Mouse (Mus musculus): ENCODE results near the gene Olfr1030. TPM values are rescaled to one million over a fixed set of nuclear protein-coding genes. Genes with fewer than 3 reads are reported as not detected.
"Not testable (repeated sequence)": the region's sequence is repeated elsewhere in the genome, so short reads cannot be mapped to it uniquely, and the experiment has no call there.

Gene Olfr1030
- not detected in 3 replicates for total RNA-seq (2017)

GRCm38 (mm10) chr2:85978976-85979375 lies at the start of gene Olfr1030:
Gene Olfr1030 (plus strand): TSS chr2:85979276.
- no peak for ATAC-seq (replicated peaks; ENCODE audit: insufficient number of reproducible peaks, low FRiP score, low TSS enrichment, poor library complexity, severe bottlenecking)

- no peak for ATAC-seq (replicated peaks; ENCODE audit: insufficient number of reproducible peaks, low FRiP score, low TSS enrichment, poor library complexity, severe bottlenecking)
These were observed 28.9 kb upstream of the Olfr1030 start, which contains the start of gene Olfr1028 for GRCm38 (mm10) chr2:85950137-85950536. Gene Olfr1028 (plus strand): TSS chr2:85950437.

- no peak for ATAC-seq (replicated peaks; ENCODE audit: insufficient number of reproducible peaks, low FRiP score, low TSS enrichment, poor library complexity, severe bottlenecking)
These were observed 5.5 kb upstream of the Olfr1030 start, which contains the start of gene Olfr1029 for GRCm38 (mm10) chr2:85973595-85973994. Gene Olfr1029 (plus strand): TSS chr2:85973895.

- no peak for ATAC-seq (replicated peaks; ENCODE audit: insufficient number of reproducible peaks, low FRiP score, low TSS enrichment, poor library complexity, severe bottlenecking)
These were observed 10.9 kb downstream of the Olfr1030 start, which contains the start of gene Olfr1031 for GRCm38 (mm10) chr2:85990004-85990403. Gene Olfr1031 (plus strand): TSS chr2:85990304.

- ATAC-seq (replicated peaks; ENCODE audit: insufficient number of reproducible peaks, low FRiP score, low TSS enrichment, poor library complexity, severe bottlenecking) = no peak
These were observed 26.2 kb downstream of the Olfr1030 start, which contains the start of gene Olfr1032 for GRCm38 (mm10) chr2:86005240-86005639. Gene Olfr1032 (plus strand): TSS chr2:86005540.

GRCm38 (mm10) chr2:86020406-86020805 lies 41.3 kb downstream of the Olfr1030 start, which contains the start of gene Olfr1033:
Gene Olfr1033 (plus strand): TSS chr2:86020633.
- ATAC-seq (replicated peaks; ENCODE audit: insufficient number of reproducible peaks, low FRiP score, low TSS enrichment, poor library complexity, severe bottlenecking) = not testable (repeated sequence)

- not testable (repeated sequence) for ATAC-seq (replicated peaks; ENCODE audit: insufficient number of reproducible peaks, low FRiP score, low TSS enrichment, poor library complexity, severe bottlenecking)
These were observed 42.4 kb downstream of the Olfr1030 start for GRCm38 (mm10) chr2:86021518-86021917.

Other genes with a start within 250 kb of the Olfr1030 start
- gene Olfr1012, start 216.5 kb upstream of the Olfr1030 start, total RNA-seq (2017) = not detected in 3 replicates
- gene Olfr1013, start 212.2 kb upstream of the Olfr1030 start, total RNA-seq (2017) = not detected in 3 replicates
- not detected in 3 replicates for gene Olfr1014, start 206.6 kb upstream of the Olfr1030 start, total RNA-seq (2017)
- gene Olfr1015, start 197.3 kb upstream of the Olfr1030 start, total RNA-seq (2017) = not detected in 3 replicates
- not detected in 3 replicates for gene Olfr1016, start 176.7 kb upstream of the Olfr1030 start, total RNA-seq (2017)
- 0.43 TPM in 1 of 3 replicates, not detected in the others for gene Olfr1018, start 160.8 kb upstream of the Olfr1030 start, total RNA-seq (2017)
- gene Olfr1019, start 133.8 kb upstream of the Olfr1030 start, total RNA-seq (2017) = not detected in 3 replicates
- not detected in 3 replicates for gene Olfr1020, start 132.2 kb upstream of the Olfr1030 start, total RNA-seq (2017)
- not detected in 3 replicates for gene Olfr1022, start 110.7 kb upstream of the Olfr1030 start, total RNA-seq (2017)
- gene Olfr1023, start 93.6 kb upstream of the Olfr1030 start, total RNA-seq (2017) = not detected in 3 replicates
- not detected in 3 replicates for gene Olfr1024, start 74.2 kb upstream of the Olfr1030 start, total RNA-seq (2017)
- gene Olfr1025-ps1, start 64.1 kb upstream of the Olfr1030 start, total RNA-seq (2017) = 0.11 TPM in 1 of 3 replicates, not detected in the others
- gene Olfr1026, start 57.7 kb upstream of the Olfr1030 start, total RNA-seq (2017) = not detected in 3 replicates
- gene Olfr1028, start 28.8 kb upstream of the Olfr1030 start, total RNA-seq (2017) = not detected in 3 replicates
- gene Olfr1029, start 5.4 kb upstream of the Olfr1030 start, total RNA-seq (2017) = not detected in 3 replicates
- not detected in 3 replicates for gene Olfr1031, start 11.0 kb downstream of the Olfr1030 start, total RNA-seq (2017)
- not detected in 3 replicates for gene Olfr1032, start 26.3 kb downstream of the Olfr1030 start, total RNA-seq (2017)
- gene Olfr1033, start 41.4 kb downstream of the Olfr1030 start, total RNA-seq (2017) = 0.19 to 0.39 TPM in 2 of 3 replicates, not detected in the other
- not detected in 3 replicates for gene Olfr1034, start 66.6 kb downstream of the Olfr1030 start, total RNA-seq (2017)
- not detected in 3 replicates for gene Olfr1036, start 94.7 kb downstream of the Olfr1030 start, total RNA-seq (2017)
- not detected in 3 replicates for gene Olfr1037, start 108.1 kb downstream of the Olfr1030 start, total RNA-seq (2017)
- gene Olfr1039, start 156.7 kb downstream of the Olfr1030 start, total RNA-seq (2017) = not detected in 3 replicates
- gene Olfr1040, start 167.5 kb downstream of the Olfr1030 start, total RNA-seq (2017) = not detected in 3 replicates
- gene Olfr1042, start 182.6 kb downstream of the Olfr1030 start, total RNA-seq (2017) = not detected in 3 replicates
- not detected in 3 replicates for gene Olfr1043, start 188.2 kb downstream of the Olfr1030 start, total RNA-seq (2017)
- not detected in 3 replicates for gene Olfr1044, start 198.5 kb downstream of the Olfr1030 start, total RNA-seq (2017)
- not detected in 3 replicates for gene Olfr52, start 206.4 kb downstream of the Olfr1030 start, total RNA-seq (2017)
- gene Olfr1045, start 223.7 kb downstream of the Olfr1030 start, total RNA-seq (2017) = not detected in 3 replicates
- gene Olfr1046, start 240.0 kb downstream of the Olfr1030 start, total RNA-seq (2017) = not detected in 3 replicates

Measured in monocyte, adult 5-6 weeks (primary cell).